Mouse (Mus musculus) spleen, adult 2 months (tissue): ENCODE measurements around the gene Snd1. TPM values are rescaled to one million over a fixed set of nuclear protein-coding genes. Genes with fewer than 3 reads are reported as not detected.

Experiments
- DNase-seq, 2 experiments: peaks; one replicate each; pipeline versions ENCODE4 v3.0.0 to v3.0.0-alpha.2; 2012 to 2021; ENCODE audit warnings: low spot score in 2 of 2, low read depth in 1 of 2
- H3K27ac ChIP-seq: fragments of 200-500 bp; 2 replicates; pipeline ENCODE4 v1.5.1; 2012; ENCODE audit warnings: low read length, inconsistent platforms; ENCODE audit not compliant: insufficient read depth
- H3K27me3 ChIP-seq: fragments of 200-500 bp; 2 replicates; pipeline ENCODE4 v1.6.1; 2012; ENCODE audit warnings: mild to moderate bottlenecking, moderate library complexity, low read length, inconsistent platforms; ENCODE audit not compliant: control insufficient read depth, insufficient read depth
- H3K36me3 ChIP-seq: fragments of 200-500 bp; 2 replicates; pipeline ENCODE4 v1.6.1; 2012; ENCODE audit warnings: mild to moderate bottlenecking, low read length, inconsistent platforms; ENCODE audit not compliant: control insufficient read depth, insufficient read depth
- H3K4me1 ChIP-seq: fragments of 200-500 bp; 2 replicates; pipeline ENCODE4 v1.6.1; 2011; ENCODE audit warnings: inconsistent platforms; ENCODE audit not compliant: control insufficient read depth, insufficient read depth, insufficient read length
- H3K4me3 ChIP-seq: fragments of 200-500 bp; 2 replicates; pipeline ENCODE4 v1.5.1; 2011; ENCODE audit warnings: mild to moderate bottlenecking, inconsistent platforms; ENCODE audit not compliant: insufficient read depth, insufficient read length; ENCODE audit errors: extremely low read depth
- CTCF ChIP-seq: fragments of 200-500 bp; IDR thresholded peaks from 2 replicates; pipeline ENCODE4 v1.5.1; 2011; ENCODE audit warnings: mild to moderate bottlenecking, inconsistent platforms; ENCODE audit not compliant: insufficient read depth, insufficient read length, insufficient replicate concordance; ENCODE audit errors: extremely low read depth
- POLR2A ChIP-seq: fragments of 200-500 bp; IDR thresholded peaks from 2 replicates; pipeline ENCODE4 v1.6.1; 2011; ENCODE audit warnings: low read depth, low read length, inconsistent platforms
- WGBS: fragments of 180-500 bp; shearing (Covaris S2); methylation state at CpG from one replicate; pipeline ENCODE4 v1.1.7; 2018; 5-methylcytosine and 5-hydroxymethylcytosine counted together
- polyA plus RNA-seq: library from polyadenylated mRNA; depleted of rRNA; stranded (reverse); fragments of >200 nt; gene quantifications from 2 replicates; pipeline ENCODE4 v1.2.3, GENCODE M21; 2012

Gene Snd1
- polyA plus RNA-seq, 1 experiment: 55.0 TPM

DNA sequence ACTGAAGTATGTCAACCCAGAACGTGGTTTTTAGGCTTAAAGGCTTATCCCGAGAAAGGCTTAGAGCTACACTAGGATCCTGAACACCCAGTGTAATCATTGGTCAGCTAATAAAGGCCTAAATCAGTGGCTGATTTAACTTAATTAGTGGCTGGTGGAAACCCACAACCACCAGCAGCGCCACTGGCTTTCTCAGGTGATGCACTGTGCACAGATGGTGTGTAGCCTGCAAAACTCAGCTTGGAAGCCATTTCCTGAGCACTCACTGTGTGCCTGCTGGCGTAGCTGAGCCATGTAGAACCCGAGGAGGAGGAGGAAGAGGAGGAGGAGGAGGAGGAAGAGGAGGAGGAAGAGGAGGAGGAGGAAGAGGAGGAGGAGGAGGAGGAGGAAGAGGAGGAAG, 503.1 kb downstream of the Snd1 start:
- no peak for TF ChIP-seq POLR2A
- no peak for TF ChIP-seq CTCF
- H3K27me3 ChIP-seq: peaks cover 15% of the 10 kb centered on the region
- no peaks in the 10 kb centered on the region for H3K4me1 ChIP-seq
- H3K36me3 ChIP-seq: no peaks in the 10 kb centered on the region
- WGBS: 47% methylated on average over 5 of the region's 5 CpGs
- H3K27ac ChIP-seq: no peak overlapping the region
- no peak for DNase-seq
- H3K4me3 ChIP-seq: no peak overlapping the region

DNA sequence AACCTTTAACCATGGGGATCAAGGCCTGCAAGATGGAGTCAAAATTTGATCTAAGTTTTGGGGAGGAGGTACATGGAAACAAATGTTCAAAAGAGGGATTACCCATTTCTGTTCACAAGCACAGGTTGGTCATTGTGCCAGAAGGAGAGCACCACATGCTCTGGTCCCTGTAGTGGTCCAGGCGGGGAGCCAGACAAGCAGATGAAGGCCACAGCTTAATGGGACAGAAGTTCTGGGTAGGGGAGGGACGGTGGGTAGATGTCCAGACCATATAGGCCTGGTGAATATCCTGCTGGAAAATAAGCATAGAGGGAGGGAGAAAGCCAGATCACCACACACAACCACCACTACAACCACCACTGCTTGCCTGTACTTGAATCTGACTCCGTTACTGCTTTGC, 503.9 kb downstream of the Snd1 start:
- no peak overlapping the region for H3K27ac ChIP-seq
- 84% methylated on average over 3 of the region's 3 CpGs for WGBS
- no peak for DNase-seq
- H3K27me3 ChIP-seq: peaks cover 15% of the 10 kb centered on the region
- H3K4me1 ChIP-seq: no peaks in the 10 kb centered on the region
- H3K36me3 ChIP-seq: no peaks in the 10 kb centered on the region
- no peak overlapping the region for H3K4me3 ChIP-seq
- TF ChIP-seq POLR2A (no peak), CTCF (no peak)

DNA sequence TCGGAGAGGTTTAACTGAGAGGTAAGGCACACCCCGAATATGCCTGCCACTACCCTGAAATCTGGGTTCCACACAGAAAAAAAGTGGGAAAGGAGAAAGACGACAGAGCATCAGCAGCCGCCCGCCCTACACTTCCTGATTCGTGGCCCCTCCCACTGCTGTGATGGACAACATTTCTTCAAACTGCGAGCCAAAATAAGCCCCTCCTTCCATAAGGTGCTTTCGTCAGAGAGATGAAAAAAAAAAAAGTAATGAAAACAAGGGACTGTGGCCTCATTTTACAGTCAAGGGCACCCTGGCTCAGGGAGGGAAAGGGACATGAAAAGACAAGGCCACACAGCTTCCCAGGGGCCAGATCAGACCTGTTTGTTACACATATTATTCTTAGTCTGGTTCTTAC, 504.6 kb downstream of the Snd1 start:
- 66% methylated on average over 8 of the region's 8 CpGs for WGBS
- no peak for DNase-seq
- H3K36me3 ChIP-seq: no peaks in the 10 kb centered on the region
- no peak overlapping the region for H3K4me3 ChIP-seq
- peaks cover 15% of the 10 kb centered on the region for H3K27me3 ChIP-seq
- TF ChIP-seq CTCF (no peak), POLR2A (no peak)
- H3K4me1 ChIP-seq: no peaks in the 10 kb centered on the region
- no peak overlapping the region for H3K27ac ChIP-seq

DNA sequence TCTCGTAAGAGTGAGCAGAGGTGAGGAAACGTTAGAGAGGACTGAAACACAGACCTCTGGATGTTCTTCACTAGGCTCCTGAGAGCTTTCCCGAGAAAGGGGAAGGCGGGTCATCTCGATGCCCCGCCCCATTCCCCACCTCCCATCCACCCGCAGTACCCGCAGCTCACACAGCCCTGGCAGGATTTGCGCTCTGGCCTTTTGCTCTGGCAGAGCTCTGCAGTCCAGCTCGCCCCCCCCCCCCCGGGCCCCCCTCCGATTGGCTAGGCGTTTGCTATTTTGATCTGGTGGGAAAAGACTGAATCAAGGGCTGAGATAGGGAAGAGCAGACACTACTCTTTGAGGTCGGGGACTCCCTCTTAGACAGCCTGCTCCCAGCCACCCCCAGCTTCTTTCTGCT, 505.3 kb downstream of the Snd1 start:
- Histone ChIP-seq H3K4me3 (no peak overlapping the region), H3K27me3 (peaks cover 15% of the 10 kb centered on the region), H3K36me3 (no peaks in the 10 kb centered on the region), H3K4me1 (no peaks in the 10 kb centered on the region), H3K27ac (no peak overlapping the region)
- no peak for TF ChIP-seq CTCF
- no peak for TF ChIP-seq POLR2A
- DNase-seq: no peak
- WGBS: 9% methylated on average over 14 of the region's 14 CpGs

DNA sequence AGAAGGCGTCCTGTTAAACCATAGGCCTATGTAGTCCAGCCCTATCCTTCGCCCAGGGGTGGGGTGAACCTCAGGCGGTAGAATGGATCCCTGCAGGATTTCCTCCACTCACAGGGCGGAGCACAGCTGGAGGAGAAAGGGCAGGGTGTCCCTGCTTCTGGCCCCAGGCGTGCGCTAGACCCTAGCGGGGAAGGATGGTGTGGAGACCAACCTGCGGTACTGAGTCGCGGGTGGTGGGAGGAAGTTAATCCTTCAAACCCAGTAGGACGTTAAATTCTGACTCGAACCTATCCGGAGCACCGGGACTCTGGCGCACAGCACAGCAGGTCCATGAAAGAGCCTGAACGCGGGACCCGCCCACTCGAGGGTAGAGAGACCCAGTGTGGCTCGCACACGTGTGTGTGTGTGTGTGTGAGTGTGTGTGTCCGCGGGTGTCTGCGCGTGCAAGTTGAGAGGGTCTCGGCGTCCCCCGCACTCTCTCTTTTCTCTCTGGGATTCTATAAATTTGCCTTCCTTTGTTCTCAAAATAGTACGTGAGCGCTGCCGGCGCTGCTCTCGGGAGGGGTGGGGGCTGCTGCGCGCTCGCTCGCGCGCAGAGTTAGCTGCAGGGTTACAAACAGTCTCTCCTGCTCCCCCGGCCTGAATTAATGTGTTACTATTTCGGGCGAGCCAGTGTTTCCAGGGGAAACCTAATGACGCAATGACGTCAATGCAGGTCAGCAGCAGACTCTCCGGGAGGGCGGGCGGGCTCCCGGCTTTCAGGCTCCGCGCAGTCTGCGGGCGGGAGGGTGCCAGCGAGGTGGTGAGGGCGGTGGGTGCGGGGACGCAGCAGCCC, 506.0 kb downstream of the Snd1 start:
- WGBS: 4% methylated on average over 56 of the region's 56 CpGs
- H3K4me3 ChIP-seq: no peak overlapping the region
- H3K36me3 ChIP-seq: no peaks in the 10 kb centered on the region
- TF ChIP-seq CTCF: no peak
- TF ChIP-seq POLR2A: no peak
- no peaks in the 10 kb centered on the region for H3K4me1 ChIP-seq
- H3K27me3 ChIP-seq: peaks cover 15% of the 10 kb centered on the region
- no peak for DNase-seq
- H3K27ac ChIP-seq: no peak overlapping the region

DNA sequence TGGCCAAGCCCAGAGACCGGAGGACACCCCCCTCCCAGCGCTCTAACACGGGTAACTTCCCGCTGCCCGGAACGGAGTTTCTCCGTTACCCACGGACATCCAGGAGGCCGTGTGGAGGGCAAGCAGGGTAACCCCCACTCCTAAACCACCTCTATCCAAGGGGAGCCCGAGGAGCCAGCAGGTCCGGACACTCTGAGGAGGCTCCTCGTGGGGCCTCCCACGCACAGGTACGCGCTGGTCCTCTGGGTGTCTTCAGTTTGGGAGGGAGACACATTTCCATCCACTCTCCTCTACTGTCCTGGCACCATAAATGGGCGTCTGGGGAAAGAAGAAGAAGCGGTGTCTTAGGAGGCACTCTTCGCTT, 506.6 kb downstream of the Snd1 start:
- Histone ChIP-seq H3K36me3 (no peaks in the 10 kb centered on the region), H3K27me3 (peaks cover 15% of the 10 kb centered on the region), H3K4me1 (no peaks in the 10 kb centered on the region), H3K27ac (no peak overlapping the region), H3K4me3 (no peak overlapping the region)
- TF ChIP-seq CTCF (no peak), POLR2A (no peak)
- no peak for DNase-seq
- WGBS: 8% methylated on average over 18 of the region's 18 CpGs

DNA sequence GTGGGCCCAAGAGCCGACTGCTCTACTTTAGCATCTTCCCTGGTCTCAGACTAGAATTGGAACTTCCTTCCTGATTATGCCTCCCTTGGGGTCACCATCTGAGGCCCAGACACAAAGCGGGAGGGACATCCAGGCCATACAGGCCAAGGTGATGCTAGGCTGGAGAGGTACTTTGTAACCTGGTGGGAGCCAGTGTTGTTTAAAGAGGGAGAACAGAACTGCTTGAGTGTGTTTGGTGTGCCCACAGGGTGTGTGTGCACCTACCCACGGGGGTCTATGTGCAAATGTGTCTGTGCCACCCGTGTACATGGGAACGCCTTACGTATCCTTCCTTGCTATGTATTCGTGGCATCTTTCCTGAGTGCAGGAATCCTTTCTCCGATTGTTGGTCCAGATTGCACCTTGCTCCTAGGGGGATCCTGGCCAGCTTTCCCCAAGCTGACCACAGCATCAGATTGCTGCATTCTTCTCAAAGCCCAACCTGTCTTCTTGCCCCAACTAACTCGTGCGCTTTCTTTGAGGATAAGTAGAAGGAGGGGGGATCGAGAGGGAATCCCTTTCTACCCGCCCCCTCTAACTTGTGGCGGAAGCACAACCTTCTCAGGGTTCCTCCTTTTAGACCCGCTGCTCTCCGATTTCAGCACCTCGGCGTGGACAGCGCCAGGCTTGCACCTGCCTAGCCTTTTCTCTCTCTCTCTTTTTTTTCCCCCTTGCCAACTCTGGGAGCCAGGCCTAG, 507.2 kb downstream of the Snd1 start:
- no peak overlapping the region for H3K4me3 ChIP-seq
- H3K4me1 ChIP-seq: no peaks in the 10 kb centered on the region
- DNase-seq: no peak
- WGBS: 14% methylated on average over 18 of the region's 18 CpGs
- H3K27ac ChIP-seq: no peak overlapping the region
- TF ChIP-seq POLR2A (no peak), CTCF (no peak)
- no peaks in the 10 kb centered on the region for H3K36me3 ChIP-seq
- H3K27me3 ChIP-seq: peaks cover 15% of the 10 kb centered on the region
